Mouse (Mus musculus): ENCODE measurements around the gene Clic5. TPM values are rescaled to one million over a fixed set of nuclear protein-coding genes. Genes with fewer than 3 reads are reported as not detected.

The Clic5 gene
- total RNA-seq, 1 experiment = 0.49 TPM

DNA sequence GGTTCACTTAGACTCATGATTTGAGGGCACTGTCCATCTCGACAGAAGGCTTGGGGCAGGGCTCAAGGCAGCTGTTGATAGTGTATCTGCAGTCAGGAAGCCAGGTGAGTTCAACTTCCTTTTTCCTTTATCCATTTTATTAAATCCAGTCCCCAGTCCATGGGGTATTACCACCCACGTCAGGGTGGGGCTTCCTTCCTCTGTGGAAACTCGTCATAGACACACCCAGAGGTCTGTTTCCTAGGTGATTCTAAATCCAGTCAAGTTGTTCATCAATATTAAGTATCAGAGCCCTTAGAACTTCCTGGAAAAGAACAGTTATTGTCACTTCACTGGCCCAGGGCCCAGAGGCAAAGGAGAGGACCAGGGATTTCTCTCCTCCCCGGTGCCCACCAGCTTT, 61.2 kb downstream of the Clic5 start:
- Histone ChIP-seq H3K4me1 (ENCODE audit: control insufficient read depth in 2 of 2, insufficient read depth in 2 of 2, low read length in 2 of 2, poor library complexity in 1 of 2) (no peaks in the 10 kb centered on the region), H3K36me3 (ENCODE audit: control insufficient read depth, insufficient read depth, low read length, poor library complexity, severe bottlenecking) (no peaks in the 10 kb centered on the region), H3K27ac (ENCODE audit: insufficient read depth, low read depth, low read length, poor library complexity, severe bottlenecking) (no peak overlapping the region), H3K9me3 (ENCODE audit: control insufficient read depth, insufficient read depth, low read depth, low read length) (no peaks in the 10 kb centered on the region), H3K9ac (ENCODE audit: insufficient read depth, low read depth, low read length, poor library complexity, severe bottlenecking) (no peak overlapping the region), H3K4me3 (ENCODE audit: insufficient read depth in 1 of 2, low read depth in 1 of 2, low read length in 2 of 2, poor library complexity in 1 of 2, severe bottlenecking in 1 of 2) (no peak overlapping the region)
- TF ChIP-seq HCFC1 (IDR thresholded peaks at IDR 0.05; ENCODE audit: borderline replicate concordance, insufficient read depth, low read length) (no peak), MAFK (IDR thresholded peaks at IDR 0.05; ENCODE audit: insufficient read depth, low read depth, low read length) (no peak), CHD2 (IDR thresholded peaks at IDR 0.05; ENCODE audit: low read depth, low read length) (no peak), ZNF384 (IDR thresholded peaks at IDR 0.05; ENCODE audit: low read depth, low read length) (no peak), ZC3H11A (IDR thresholded peaks at IDR 0.05; ENCODE audit: borderline replicate concordance, low read depth, low read length) (no peak)
- DNase-seq (ENCODE audit: low read depth, low spot score) = no peak
- in situ Hi-C loops (cut with MboI; ENCODE audit: low sequenced_read_pairs in 2 of 2, unreplicated experiment in 2 of 2) = no loop called here

DNA sequence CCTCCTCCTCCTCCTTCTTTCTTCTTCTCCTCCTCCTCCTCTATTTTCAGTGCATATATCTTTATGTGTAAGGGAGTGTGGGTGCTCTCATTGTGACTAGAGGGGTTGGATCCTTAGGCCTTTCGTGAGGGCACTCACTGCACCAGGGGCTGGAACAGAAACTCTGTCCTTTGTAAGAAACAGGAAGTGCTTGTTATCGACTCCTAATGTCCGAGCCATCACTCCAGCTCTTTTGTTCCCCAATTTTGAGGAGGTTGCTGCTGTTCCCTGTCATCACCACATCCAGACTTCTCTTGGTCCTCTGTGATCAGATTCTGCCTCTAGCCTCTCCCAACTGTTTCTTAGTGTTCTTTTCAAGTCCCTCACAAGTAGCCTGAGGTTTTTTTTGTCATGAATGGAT, 64.3 kb downstream of the Clic5 start:
- Histone ChIP-seq H3K4me1 (ENCODE audit: control insufficient read depth in 2 of 2, insufficient read depth in 2 of 2, low read length in 2 of 2, poor library complexity in 1 of 2) (peaks cover 0 to 2% of the 10 kb centered on the region in 2 experiments; a peak in 1 of 4 replicates), H3K9ac (ENCODE audit: insufficient read depth, low read depth, low read length, poor library complexity, severe bottlenecking) (no peak overlapping the region), H3K36me3 (ENCODE audit: control insufficient read depth, insufficient read depth, low read length, poor library complexity, severe bottlenecking) (no peaks in the 10 kb centered on the region), H3K4me3 (ENCODE audit: insufficient read depth in 1 of 2, low read depth in 1 of 2, low read length in 2 of 2, poor library complexity in 1 of 2, severe bottlenecking in 1 of 2) (no peak overlapping the region), H3K27ac (ENCODE audit: insufficient read depth, low read depth, low read length, poor library complexity, severe bottlenecking) (no peak overlapping the region), H3K9me3 (ENCODE audit: control insufficient read depth, insufficient read depth, low read depth, low read length) (no peaks in the 10 kb centered on the region)
- DNase-seq (ENCODE audit: low read depth, low spot score) = no peak
- in situ Hi-C loops (cut with MboI; ENCODE audit: low sequenced_read_pairs in 2 of 2, unreplicated experiment in 2 of 2) = loop anchor here in 1 of 2 experiments (10.0 to 25.0 kb wide), 3 partner anchors 98 to 785 kb away; no protein-coding TSS in a partner anchor
- TF ChIP-seq HCFC1 (IDR thresholded peaks at IDR 0.05; ENCODE audit: borderline replicate concordance, insufficient read depth, low read length) = no peak
- no peak for TF ChIP-seq ZC3H11A (IDR thresholded peaks at IDR 0.05; ENCODE audit: borderline replicate concordance, low read depth, low read length)
- TF ChIP-seq CHD2 (IDR thresholded peaks at IDR 0.05; ENCODE audit: low read depth, low read length) = no peak
- TF ChIP-seq ZNF384 (IDR thresholded peaks at IDR 0.05; ENCODE audit: low read depth, low read length) = no peak
- no peak for TF ChIP-seq MAFK (IDR thresholded peaks at IDR 0.05; ENCODE audit: insufficient read depth, low read depth, low read length)

DNA sequence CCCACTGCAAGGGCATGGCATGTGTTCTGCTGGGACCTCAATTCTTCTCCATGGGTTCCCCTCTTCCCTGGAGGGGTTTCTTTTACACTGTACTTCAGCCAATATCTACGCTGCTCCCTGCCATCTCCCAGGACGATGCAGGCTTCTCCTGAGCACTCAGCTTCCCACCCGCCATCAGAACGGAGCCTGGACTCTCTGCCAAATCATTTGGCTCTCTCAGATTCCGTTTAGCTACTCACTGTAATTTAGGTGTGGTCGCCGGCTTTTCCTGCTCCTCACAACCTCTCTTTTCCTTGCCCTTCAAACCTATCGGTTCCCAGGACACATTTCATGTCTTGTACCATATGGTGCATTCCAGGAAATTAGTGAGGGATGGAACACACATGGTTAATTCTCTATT, 66.3 kb downstream of the Clic5 start:
- no peak for DNase-seq (ENCODE audit: low read depth, low spot score)
- Histone ChIP-seq H3K9ac (ENCODE audit: insufficient read depth, low read depth, low read length, poor library complexity, severe bottlenecking) (no peak overlapping the region), H3K4me3 (ENCODE audit: insufficient read depth in 1 of 2, low read depth in 1 of 2, low read length in 2 of 2, poor library complexity in 1 of 2, severe bottlenecking in 1 of 2) (no peak overlapping the region), H3K27ac (ENCODE audit: insufficient read depth, low read depth, low read length, poor library complexity, severe bottlenecking) (no peak overlapping the region), H3K9me3 (ENCODE audit: control insufficient read depth, insufficient read depth, low read depth, low read length) (no peaks in the 10 kb centered on the region), H3K36me3 (ENCODE audit: control insufficient read depth, insufficient read depth, low read length, poor library complexity, severe bottlenecking) (no peaks in the 10 kb centered on the region), H3K4me1 (ENCODE audit: control insufficient read depth in 2 of 2, insufficient read depth in 2 of 2, low read length in 2 of 2, poor library complexity in 1 of 2) (peaks cover 0 to 2% of the 10 kb centered on the region in 2 experiments; a peak in 1 of 4 replicates)
- TF ChIP-seq HCFC1 (IDR thresholded peaks at IDR 0.05; ENCODE audit: borderline replicate concordance, insufficient read depth, low read length) (no peak), ZC3H11A (IDR thresholded peaks at IDR 0.05; ENCODE audit: borderline replicate concordance, low read depth, low read length) (no peak), MAFK (IDR thresholded peaks at IDR 0.05; ENCODE audit: insufficient read depth, low read depth, low read length) (no peak), ZNF384 (IDR thresholded peaks at IDR 0.05; ENCODE audit: low read depth, low read length) (no peak), CHD2 (IDR thresholded peaks at IDR 0.05; ENCODE audit: low read depth, low read length) (no peak)
- in situ Hi-C loops (cut with MboI; ENCODE audit: low sequenced_read_pairs in 2 of 2, unreplicated experiment in 2 of 2) = loop anchor here in 1 of 2 experiments (10.0 to 25.0 kb wide), 3 partner anchors 100 to 783 kb away; no protein-coding TSS in a partner anchor

DNA sequence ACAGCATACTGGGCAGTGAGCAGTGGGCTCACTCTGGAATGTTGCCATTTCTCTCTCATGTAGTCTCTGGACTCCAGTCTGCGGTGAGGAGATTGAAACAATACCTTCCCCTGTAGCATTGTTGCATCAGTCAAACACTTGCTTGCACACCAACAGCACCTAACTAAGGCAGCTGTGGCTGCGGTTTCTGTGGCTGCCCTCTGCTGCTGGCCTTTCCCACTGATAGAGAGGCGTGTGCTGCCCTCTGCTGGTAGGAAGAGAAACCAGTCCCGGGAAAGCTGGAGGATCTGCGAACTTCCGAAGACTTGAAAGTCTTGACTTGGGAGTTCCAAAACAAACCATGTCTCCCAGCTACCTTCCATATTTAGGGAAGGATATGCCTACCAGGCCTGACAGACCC, 68.2 kb downstream of the Clic5 start:
- H3K9ac ChIP-seq (ENCODE audit: insufficient read depth, low read depth, low read length, poor library complexity, severe bottlenecking) = no peak overlapping the region

More for the DNA sequence above, 68.2 kb downstream of the Clic5 start:
- H3K4me1 ChIP-seq (ENCODE audit: control insufficient read depth in 2 of 2, insufficient read depth in 2 of 2, low read length in 2 of 2, poor library complexity in 1 of 2) = peaks cover 0 to 2% of the 10 kb centered on the region in 2 experiments; a peak in 1 of 4 replicates
- TF ChIP-seq HCFC1 (IDR thresholded peaks at IDR 0.05; ENCODE audit: borderline replicate concordance, insufficient read depth, low read length) = no peak
- TF ChIP-seq ZC3H11A (IDR thresholded peaks at IDR 0.05; ENCODE audit: borderline replicate concordance, low read depth, low read length) = peak; percentile 68
- DNase-seq (ENCODE audit: low read depth, low spot score) = no peak
- no peaks in the 10 kb centered on the region for H3K9me3 ChIP-seq (ENCODE audit: control insufficient read depth, insufficient read depth, low read depth, low read length)
- H3K27ac ChIP-seq (ENCODE audit: insufficient read depth, low read depth, low read length, poor library complexity, severe bottlenecking) = no peak overlapping the region
- H3K36me3 ChIP-seq (ENCODE audit: control insufficient read depth, insufficient read depth, low read length, poor library complexity, severe bottlenecking) = no peaks in the 10 kb centered on the region
- in situ Hi-C loops (cut with MboI; ENCODE audit: low sequenced_read_pairs in 2 of 2, unreplicated experiment in 2 of 2) = loop anchor here in 1 of 2 experiments (10.0 to 25.0 kb wide), 3 partner anchors 102 to 781 kb away; no protein-coding TSS in a partner anchor
- H3K4me3 ChIP-seq (ENCODE audit: insufficient read depth in 1 of 2, low read depth in 1 of 2, low read length in 2 of 2, poor library complexity in 1 of 2, severe bottlenecking in 1 of 2) = no peak overlapping the region

Measured in ES-E14 (cell line).